Mouse (Mus musculus): Measurements from ENCODE around the gene Wdtc1.

GRCm38 (mm10) chr4:133301802-133302201, 51.5 kb downstream of the Wdtc1 start:
- no peak for TF ChIP-seq POLR2A (IDR thresholded peaks at IDR 0.05; ENCODE audit: control insufficient read depth, extremely low read depth, insufficient read depth, low read length, poor library complexity)
- peak; percentile 86; the same call in 1 of the 2 replicates for TF ChIP-seq CTCF (IDR thresholded peaks at IDR 0.05; ENCODE audit: borderline replicate concordance, control insufficient read depth, extremely low read depth, insufficient read depth, low read length, poor library complexity)
